Mouse (Mus musculus) thymus, adult 2 months (tissue): ENCODE data around the gene Pld1.

Experiments
- CTCF ChIP-seq: fragments of 200-500 bp; IDR thresholded peaks from 2 replicates; pipeline ENCODE4 v1.5.1; 2012; ENCODE audit warnings: mild to moderate bottlenecking, control low read depth, low read length, moderate library complexity, borderline replicate concordance; ENCODE audit not compliant: control insufficient read depth, poor library complexity, insufficient read depth; ENCODE audit errors: extremely low read depth
- POLR2A ChIP-seq: fragments of 200-500 bp; IDR thresholded peaks from 2 replicates; pipeline ENCODE4 v1.6.1; 2012; ENCODE audit warnings: mild to moderate bottlenecking, low read length, control low read depth, moderate library complexity; ENCODE audit not compliant: control insufficient read depth, poor library complexity, insufficient read depth; ENCODE audit errors: extremely low read depth

DNA sequence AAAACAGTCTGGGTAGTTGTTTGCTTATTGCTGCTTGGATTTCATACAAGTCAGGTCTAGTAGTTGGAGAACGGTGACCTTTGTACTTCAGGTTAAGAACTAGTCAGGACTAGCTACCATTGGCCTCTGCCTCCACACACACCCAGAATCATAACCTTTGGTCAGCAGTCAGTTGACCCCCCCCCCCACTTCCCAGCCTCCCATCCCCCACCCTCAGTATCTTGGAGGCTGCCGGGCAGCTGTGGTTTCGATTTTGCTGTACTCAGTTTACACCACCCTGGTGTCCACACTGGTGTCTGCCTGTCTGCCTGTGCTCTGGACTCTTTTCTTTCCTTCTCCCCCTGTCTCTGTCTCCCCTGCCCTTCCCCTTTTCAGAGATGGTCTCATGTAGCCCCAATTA lies 88.4 kb downstream of the Pld1 start:
- TF ChIP-seq CTCF (no peak), POLR2A (no peak)
